Mouse (Mus musculus): ENCODE data around the gene Sh3rf3.

Sh3rf3 gene

GRCm38 (mm10) chr10:59182306-59182705 is 369.1 kb downstream of the Sh3rf3 start:
- no peak for DNase-seq

All from lung, adult 18-20 months (tissue).